Mouse (Mus musculus) ES-E14 (cell line): ENCODE results near the gene Sh3tc1.

Experiments
- CHD2 ChIP-seq: IDR thresholded peaks from 2 replicates; pipeline ENCODE4 v1.6.1; 2014; ENCODE audit warnings: mild to moderate bottlenecking, low read depth, low read length, inconsistent platforms
- MAFK ChIP-seq: IDR thresholded peaks from 2 replicates; pipeline ENCODE4 v1.6.1; 2014; ENCODE audit warnings: mild to moderate bottlenecking, low read depth, low read length, inconsistent platforms; ENCODE audit not compliant: insufficient read depth

DNA sequence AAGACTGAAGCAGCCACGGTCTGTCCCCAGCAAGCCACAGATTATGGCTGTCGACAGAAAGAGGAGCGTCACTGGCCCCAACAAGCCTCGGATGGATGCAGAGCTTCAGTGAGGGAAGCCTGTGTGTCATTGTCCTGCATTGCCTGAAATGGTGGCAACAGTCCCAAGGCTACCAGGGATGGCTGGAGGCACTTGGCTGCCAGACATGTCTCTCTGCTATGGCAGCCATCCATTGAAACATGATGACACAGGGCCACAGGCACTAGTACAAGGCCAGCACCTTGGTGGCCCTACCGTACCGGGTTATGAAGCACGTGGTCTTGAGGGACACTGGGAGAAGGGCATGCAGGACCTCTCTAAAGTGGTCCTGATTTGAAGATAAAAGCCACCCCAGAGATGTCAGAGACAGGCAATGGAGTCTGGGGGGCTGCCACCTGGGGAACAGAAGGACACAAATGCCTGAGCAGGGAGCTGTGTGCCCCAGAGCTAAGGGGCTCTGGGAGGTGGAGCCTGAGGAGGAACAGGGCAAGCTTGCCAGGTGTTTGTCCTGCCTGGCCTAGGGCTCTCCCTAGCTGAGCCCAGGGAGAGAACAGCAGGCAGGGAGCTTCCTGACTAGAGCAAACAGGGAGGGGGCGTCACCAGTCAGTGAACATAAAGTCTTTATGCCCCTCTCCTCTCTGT, 49.2 kb downstream of the Sh3tc1 start:
- TF ChIP-seq CHD2 (no peak), MAFK (no peak)
